Mouse (Mus musculus) kidney, postnatal 0 days (tissue): ENCODE measurements around the gene Slc46a1. TPM values are rescaled to one million over a fixed set of nuclear protein-coding genes. Genes with fewer than 3 reads are reported as not detected.

Experiments
- ATAC-seq: fragments of 200-750 bp; cut with Nextera tagmentation; replicated peaks from 2 replicates; pipeline ENCODE4 v1.8.0; 2017; ENCODE audit warnings: low read depth, moderate number of reproducible peaks, moderate TSS enrichment, moderate library complexity; ENCODE audit not compliant: low FRiP score
- DNase-seq: peaks from one replicate; pipeline ENCODE4 v3.0.0-alpha.2; 2016; ENCODE audit warnings: low spot score
- H3K27ac ChIP-seq: fragments of 300-500 bp; sonication (generic); 2 replicates; pipeline ENCODE4 v1.5.1; 2014; ENCODE audit warnings: mild to moderate bottlenecking
- H3K27me3 ChIP-seq: fragments of 300-500 bp; sonication (generic); 2 replicates; pipeline ENCODE4 v1.6.1; 2014; ENCODE audit warnings: low read length, mixed read lengths; ENCODE audit not compliant: insufficient read depth
- H3K36me3 ChIP-seq: fragments of 300-500 bp; sonication (generic); 2 replicates; pipeline ENCODE4 v1.6.1; 2014; ENCODE audit warnings: low read length, mixed read lengths; ENCODE audit not compliant: insufficient read depth
- H3K4me1 ChIP-seq: fragments of 300-500 bp; sonication (generic); replicated peaks from 2 replicates; pipeline ENCODE4 v1.6.1; 2014; ENCODE audit warnings: antibody characterized with exemption, low read length, mixed read lengths; ENCODE audit not compliant: insufficient read depth
- H3K4me2 ChIP-seq: fragments of 300-500 bp; sonication (generic); 2 replicates; pipeline ENCODE4 v1.6.1; 2014; ENCODE audit warnings: mild to moderate bottlenecking, low read length, moderate library complexity, mixed read lengths
- H3K4me3 ChIP-seq: fragments of 300-500 bp; sonication (generic); replicated peaks from 2 replicates; pipeline ENCODE4 v1.5.1; 2014; ENCODE audit warnings: low read depth, low read length
- H3K9ac ChIP-seq: fragments of 300-500 bp; sonication (generic); 2 replicates; pipeline ENCODE4 v1.6.1; 2014; ENCODE audit warnings: low read depth, low read length
- H3K9me3 ChIP-seq: fragments of 300-500 bp; sonication (generic); replicated peaks from 2 replicates; pipeline ENCODE4 v1.6.1; 2016; ENCODE audit warnings: low read length, inconsistent platforms, mixed read lengths
- CTCF ChIP-seq: IDR thresholded peaks from 2 replicates; pipeline ENCODE4 v1.5.1; 2016; ENCODE audit warnings: antibody characterized with exemption, low read depth, mild to moderate bottlenecking, moderate library complexity
- WGBS: fragments of 180-500 bp; shearing (Covaris S2); extraction: QIAGEN DNeasy Blood & Tissue Kit; methylation state at CpG from one replicate; pipeline ENCODE4 v1.1.7; 2014; 5-methylcytosine and 5-hydroxymethylcytosine counted together
- polyA plus RNA-seq: library from polyadenylated mRNA; unstranded; fragments of >200 nt; fragmentation: Nextera tagmentation; extraction: Ambion mirVana; gene quantifications from 2 replicates; pipeline ENCODE4 v1.2.1, GENCODE M21; 2015

The Slc46a1 gene
- polyA plus RNA-seq, 1 experiment from 2014 or later: 21.7 TPM

DNA sequence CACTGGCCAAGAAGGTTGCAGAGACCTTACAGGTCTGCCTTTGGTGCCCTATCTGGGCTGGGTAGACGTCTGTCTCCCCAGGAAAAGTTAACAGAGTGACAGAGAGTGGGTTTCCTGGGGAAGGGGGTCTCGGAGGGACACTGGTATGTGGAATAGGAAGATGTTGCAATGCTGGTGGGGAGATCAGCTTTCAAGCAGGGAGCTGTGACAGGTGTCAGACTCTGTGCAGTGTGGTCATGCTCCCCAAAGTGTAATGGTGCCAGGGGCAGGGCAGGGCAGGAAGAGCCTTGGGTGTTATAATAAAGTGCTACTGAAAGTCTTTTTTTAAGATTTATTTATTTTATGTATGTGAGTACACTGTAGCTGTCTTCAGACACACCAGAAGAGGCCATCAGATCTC is 15.2 kb upstream of the Slc46a1 start:
- TF ChIP-seq CTCF: no peak
- H3K27ac ChIP-seq: no peak overlapping the region
- no peaks in the 10 kb centered on the region for H3K27me3 ChIP-seq
- ATAC-seq: no peak
- no peaks in the 10 kb centered on the region for H3K4me1 ChIP-seq
- H3K4me3 ChIP-seq: no peak overlapping the region
- WGBS: 29% methylated on average over 2 of the region's 2 CpGs
- no peaks in the 10 kb centered on the region for H3K36me3 ChIP-seq
- no peak overlapping the region for H3K4me2 ChIP-seq
- no peak overlapping the region for H3K9ac ChIP-seq
- no peaks in the 10 kb centered on the region for H3K9me3 ChIP-seq
- no peak for DNase-seq

DNA sequence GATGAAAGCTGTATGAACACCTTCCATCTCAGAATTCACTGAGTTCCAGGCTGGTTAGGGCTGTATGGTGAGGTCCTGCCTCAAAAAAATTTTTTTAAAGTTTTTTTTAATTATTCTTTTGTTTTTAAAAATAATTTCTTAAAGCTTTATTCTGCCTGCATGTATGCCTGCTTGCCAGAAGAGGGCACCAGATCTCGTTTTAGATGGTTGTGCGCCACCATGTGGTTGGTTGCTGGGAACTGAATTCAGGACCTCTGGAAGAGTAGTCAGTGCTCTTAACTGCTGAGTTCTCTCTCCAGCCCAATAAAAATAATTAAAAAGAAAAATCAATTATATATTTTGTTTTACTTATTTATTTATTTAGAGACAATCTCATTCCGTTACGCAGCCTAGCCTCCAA is 11.8 kb upstream of the Slc46a1 start:
- no peak overlapping the region for H3K9ac ChIP-seq
- ATAC-seq (no peak), DNase-seq (peak; percentile 75)
- no peaks in the 10 kb centered on the region for H3K27me3 ChIP-seq
- TF ChIP-seq CTCF: peak; percentile 99
- no peaks in the 10 kb centered on the region for H3K9me3 ChIP-seq
- no peaks in the 10 kb centered on the region for H3K36me3 ChIP-seq
- H3K4me1 ChIP-seq: no peaks in the 10 kb centered on the region
- no peak overlapping the region for H3K4me3 ChIP-seq
- no peak overlapping the region for H3K4me2 ChIP-seq
- H3K27ac ChIP-seq: no peak overlapping the region
- 19% methylated on average over 4 of the region's 4 CpGs for WGBS

DNA sequence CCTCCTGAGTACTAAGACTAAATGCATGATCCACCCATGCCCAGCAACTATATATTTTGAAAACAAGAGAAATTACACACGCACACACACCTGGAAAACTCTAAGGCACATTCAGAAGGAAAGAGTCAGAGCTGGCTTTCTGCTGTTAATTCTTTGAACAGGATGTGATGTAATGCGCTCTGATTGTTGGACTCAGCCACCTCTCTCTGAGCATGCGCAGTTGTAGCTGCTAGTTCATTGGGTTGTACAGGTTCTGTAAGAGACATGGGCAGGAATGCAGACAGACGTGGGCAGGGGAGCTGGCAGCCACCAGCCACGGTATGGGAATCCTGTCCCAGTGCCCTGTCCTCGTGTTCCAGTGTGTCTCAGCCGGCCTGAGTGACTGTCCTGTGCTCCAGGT is 11.2 kb upstream of the Slc46a1 start:
- Histone ChIP-seq H3K9me3 (no peaks in the 10 kb centered on the region), H3K9ac (no peak overlapping the region), H3K4me3 (no peak overlapping the region), H3K4me2 (no peak overlapping the region), H3K36me3 (no peaks in the 10 kb centered on the region), H3K27ac (no peak overlapping the region), H3K27me3 (no peaks in the 10 kb centered on the region), H3K4me1 (no peaks in the 10 kb centered on the region)
- ATAC-seq: no peak
- 75% methylated on average over 7 of the region's 7 CpGs for WGBS
- TF ChIP-seq CTCF: no peak
- DNase-seq: no peak

DNA sequence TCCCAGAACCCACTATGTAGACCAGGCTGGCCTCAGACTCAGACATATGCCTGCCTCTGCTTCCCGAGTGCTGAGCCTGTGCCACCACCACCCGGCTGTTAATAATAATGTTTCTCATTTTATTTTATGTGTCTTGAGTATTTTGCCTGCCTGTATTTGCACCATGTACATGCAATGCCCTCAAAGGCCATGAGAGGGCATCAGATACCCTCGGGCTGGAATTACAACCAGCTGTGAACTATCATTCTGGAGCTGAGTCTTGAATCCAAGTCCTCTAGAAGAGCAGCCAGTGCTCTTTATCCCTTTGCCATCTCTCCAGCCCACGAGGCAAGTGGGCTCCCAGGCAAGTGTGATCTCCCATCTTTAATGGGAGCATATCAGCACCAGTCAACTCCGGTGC is 10.2 kb upstream of the Slc46a1 start:
- Histone ChIP-seq H3K9me3 (no peaks in the 10 kb centered on the region), H3K4me3 (no peak overlapping the region), H3K9ac (no peak overlapping the region), H3K27me3 (no peaks in the 10 kb centered on the region), H3K36me3 (no peaks in the 10 kb centered on the region), H3K4me1 (no peaks in the 10 kb centered on the region), H3K27ac (no peak overlapping the region), H3K4me2 (no peak overlapping the region)
- peak; percentile 72 for TF ChIP-seq CTCF
- ATAC-seq: no peak
- WGBS: 39% methylated on average over 5 of the region's 5 CpGs
- DNase-seq: peak; percentile 40

DNA sequence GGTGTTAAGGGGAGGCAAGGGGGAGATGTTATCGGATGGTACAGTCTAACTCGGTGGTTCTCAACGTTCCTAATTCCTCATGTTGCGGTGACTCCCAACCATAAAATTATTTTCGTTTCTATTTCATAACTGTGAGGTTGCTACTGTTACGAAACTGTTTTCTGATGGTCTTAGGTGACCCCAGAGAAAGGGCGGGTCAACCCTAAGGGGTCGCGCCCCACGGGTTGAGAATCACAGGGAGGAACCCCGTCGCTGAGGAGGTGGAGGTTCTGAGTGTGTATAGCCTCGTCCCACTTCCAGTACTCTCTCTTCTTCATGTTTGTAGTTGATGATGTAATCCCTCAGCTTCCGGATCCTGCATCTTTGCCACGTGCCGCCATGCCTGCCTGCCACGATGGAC is 6.8 kb upstream of the Slc46a1 start:
- no peaks in the 10 kb centered on the region for H3K36me3 ChIP-seq
- ATAC-seq (no peak), DNase-seq (no peak)
- no peak for TF ChIP-seq CTCF
- no peak overlapping the region for H3K4me3 ChIP-seq
- no peak overlapping the region for H3K9ac ChIP-seq
- H3K4me2 ChIP-seq: no peak overlapping the region
- H3K27me3 ChIP-seq: no peaks in the 10 kb centered on the region
- H3K4me1 ChIP-seq: no peaks in the 10 kb centered on the region
- H3K27ac ChIP-seq: no peak overlapping the region
- WGBS: 82% methylated on average over 17 of the region's 17 CpGs
- H3K9me3 ChIP-seq: no peaks in the 10 kb centered on the region

DNA sequence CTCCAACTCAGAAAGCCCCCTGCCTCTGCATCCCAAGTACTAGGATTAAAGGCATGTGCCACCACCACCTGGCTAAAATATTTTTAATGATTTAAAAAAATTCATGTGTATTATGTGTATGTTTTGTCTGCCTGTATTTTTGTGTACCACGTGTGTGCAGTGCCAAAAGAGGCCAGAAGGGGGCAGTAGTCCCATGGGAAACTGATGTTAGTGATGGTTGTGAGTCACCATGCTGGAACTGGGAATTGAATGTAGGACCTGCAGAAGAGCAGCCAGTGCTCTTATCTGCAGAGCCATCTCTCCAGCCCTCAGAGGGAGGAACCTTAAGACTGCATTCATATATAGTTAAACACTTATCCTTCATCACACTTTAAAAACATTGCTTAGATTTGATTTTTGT is 3.6 kb upstream of the Slc46a1 start:
- Histone ChIP-seq H3K9me3 (no peaks in the 10 kb centered on the region), H3K4me1 (peaks cover 14% of the 10 kb centered on the region; the same call in 1 of the 2 replicates), H3K27me3 (no peaks in the 10 kb centered on the region), H3K27ac (no peak overlapping the region), H3K9ac (no peak overlapping the region), H3K36me3 (no peaks in the 10 kb centered on the region), H3K4me2 (no peak overlapping the region), H3K4me3 (no peak overlapping the region)
- WGBS: 59% methylated on average over 1 of the region's 1 CpGs
- no peak for DNase-seq
- no peak for ATAC-seq
- TF ChIP-seq CTCF: peak; percentile 52; the same call in 1 of the 2 replicates

DNA sequence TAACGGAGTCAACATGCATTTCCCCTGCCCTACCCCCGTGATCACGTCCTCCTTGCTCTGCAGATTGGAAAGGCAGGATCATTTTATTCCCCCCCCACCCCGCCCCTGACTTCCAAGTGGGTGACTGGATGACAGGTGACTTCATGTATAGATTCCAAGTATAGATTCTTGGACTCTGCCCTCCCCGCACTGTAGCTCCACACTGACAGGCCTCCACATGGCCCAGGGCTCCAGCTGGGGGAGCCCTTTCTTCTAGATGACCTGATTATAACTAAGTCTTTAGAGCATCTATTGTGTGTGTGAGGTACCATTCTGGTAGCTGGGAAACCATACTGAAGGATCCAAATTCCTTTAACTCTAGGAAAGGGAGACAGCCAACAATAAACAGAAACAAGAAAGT is 2.8 kb upstream of the Slc46a1 start:
- Histone ChIP-seq H3K4me3 (no peak overlapping the region), H3K27ac (no peak overlapping the region), H3K27me3 (no peaks in the 10 kb centered on the region), H3K4me1 (peaks cover 14% of the 10 kb centered on the region; the same call in 1 of the 2 replicates), H3K36me3 (no peaks in the 10 kb centered on the region), H3K9me3 (no peaks in the 10 kb centered on the region), H3K9ac (no peak overlapping the region), H3K4me2 (no peak overlapping the region)
- no peak for TF ChIP-seq CTCF
- WGBS: 78% methylated on average over 5 of the region's 5 CpGs
- DNase-seq: no peak
- no peak for ATAC-seq
